Mouse (Mus musculus) heart, embryonic 11.5 days (tissue): ENCODE data around the gene Clip2. TPM values are rescaled to one million over a fixed set of nuclear protein-coding genes. Genes with fewer than 3 reads are reported as not detected.

Experiments used
- ATAC-seq: fragments of 200-750 bp; cut with Nextera tagmentation; replicated peaks from 2 replicates; pipeline ENCODE4 v1.8.0; 2017; ENCODE audit warnings: moderate library complexity; ENCODE audit not compliant: insufficient number of reproducible peaks, low FRiP score, low TSS enrichment
- H3K27ac ChIP-seq: fragments of 300-500 bp; sonication (generic); 2 replicates; pipeline ENCODE4 v1.5.1; 2014; ENCODE audit warnings: mild to moderate bottlenecking, low read depth, low read length
- H3K27me3 ChIP-seq: fragments of 300-500 bp; sonication (generic); 2 replicates; pipeline ENCODE4 v1.6.1; 2014; ENCODE audit warnings: mild to moderate bottlenecking, low read length, mixed read lengths; ENCODE audit not compliant: control insufficient read depth, insufficient read depth
- H3K36me3 ChIP-seq: fragments of 300-500 bp; sonication (generic); 2 replicates; pipeline ENCODE4 v1.6.1; 2014; ENCODE audit warnings: mild to moderate bottlenecking, low read length, moderate library complexity, mixed read lengths; ENCODE audit not compliant: control insufficient read depth, insufficient read depth
- H3K4me1 ChIP-seq: fragments of 300-500 bp; sonication (generic); 2 replicates; pipeline ENCODE4 v1.6.1; 2014; ENCODE audit warnings: low read length; ENCODE audit not compliant: control insufficient read depth, insufficient read depth
- H3K4me2 ChIP-seq: fragments of 300-500 bp; sonication (generic); 2 replicates; pipeline ENCODE4 v1.6.1; 2014; ENCODE audit warnings: mild to moderate bottlenecking, moderate library complexity
- H3K4me3 ChIP-seq: fragments of 300-500 bp; sonication (generic); 2 replicates; pipeline ENCODE4 v1.5.1; 2014; ENCODE audit warnings: low read depth, low read length
- H3K9ac ChIP-seq: fragments of 300-500 bp; sonication (generic); 2 replicates; pipeline ENCODE4 v1.6.1; 2014; ENCODE audit warnings: mild to moderate bottlenecking, low read depth, low read length, moderate library complexity
- H3K9me3 ChIP-seq: fragments of 300-500 bp; sonication (generic); replicated peaks from 2 replicates; pipeline ENCODE4 v1.6.1; 2016; ENCODE audit warnings: low read length; ENCODE audit not compliant: control insufficient read depth
- WGBS: fragments of 180-500 bp; shearing (Covaris S2); extraction: QIAGEN DNeasy Blood & Tissue Kit; methylation state at CpG from one replicate; pipeline ENCODE4 v1.1.7; 2014; ENCODE audit not compliant: insufficient replicate concordance; 5-methylcytosine and 5-hydroxymethylcytosine counted together
- polyA plus RNA-seq: library from polyadenylated mRNA; unstranded; fragments of >200 nt; fragmentation: Nextera tagmentation; extraction: Ambion mirVana; gene quantifications from 2 replicates; pipeline ENCODE4 v1.2.1, GENCODE M21; 2014

Gene Clip2
- polyA plus RNA-seq, 1 experiment from 2014 or later, result 1.7 TPM

DNA sequence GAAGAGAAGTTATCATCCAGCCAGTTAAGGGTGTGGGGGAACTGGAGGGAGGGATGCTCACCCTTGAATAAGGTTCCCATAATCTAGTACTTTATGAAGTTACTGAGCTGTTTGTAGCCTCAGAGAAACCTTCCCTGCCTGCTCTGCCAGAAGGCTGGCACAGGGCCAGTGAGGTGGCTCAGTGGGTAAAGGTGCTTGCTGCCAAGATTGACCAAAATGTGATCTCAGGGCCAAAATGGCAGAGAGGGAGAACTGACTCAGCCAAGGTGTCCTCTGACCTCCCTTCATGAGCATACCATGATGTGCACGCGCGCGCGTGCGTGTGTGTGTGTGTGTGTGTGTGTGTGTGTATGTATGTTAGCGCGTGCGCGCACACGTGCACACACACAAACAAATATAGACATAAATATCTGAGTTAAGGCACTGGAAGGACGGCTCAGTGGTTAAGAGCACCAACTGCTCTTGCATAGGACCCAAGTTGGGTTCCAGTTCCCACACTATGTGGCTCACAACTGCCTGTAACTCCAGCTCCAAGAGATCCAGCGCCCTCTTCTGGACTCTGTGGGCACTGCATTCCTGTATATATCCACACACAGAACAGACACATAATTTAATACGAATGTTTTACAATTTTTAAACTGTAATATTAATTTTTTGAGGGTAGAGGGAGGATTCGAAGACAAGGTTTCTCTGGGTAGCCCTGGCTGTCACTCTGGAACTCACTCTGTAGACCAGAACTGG lies 26.1 kb downstream of the Clip2 start:
- Histone ChIP-seq H3K36me3 (peaks cover 6% of the 10 kb centered on the region; the same call in 1 of the 2 replicates), H3K27ac (no peak overlapping the region), H3K4me1 (no peaks in the 10 kb centered on the region), H3K27me3 (no peaks in the 10 kb centered on the region), H3K4me3 (no peak overlapping the region), H3K9ac (no peak overlapping the region), H3K4me2 (no peak overlapping the region), H3K9me3 (no peaks in the 10 kb centered on the region)
- WGBS, result 89% methylated on average over 15 of the region's 15 CpGs
- no peak for ATAC-seq

DNA sequence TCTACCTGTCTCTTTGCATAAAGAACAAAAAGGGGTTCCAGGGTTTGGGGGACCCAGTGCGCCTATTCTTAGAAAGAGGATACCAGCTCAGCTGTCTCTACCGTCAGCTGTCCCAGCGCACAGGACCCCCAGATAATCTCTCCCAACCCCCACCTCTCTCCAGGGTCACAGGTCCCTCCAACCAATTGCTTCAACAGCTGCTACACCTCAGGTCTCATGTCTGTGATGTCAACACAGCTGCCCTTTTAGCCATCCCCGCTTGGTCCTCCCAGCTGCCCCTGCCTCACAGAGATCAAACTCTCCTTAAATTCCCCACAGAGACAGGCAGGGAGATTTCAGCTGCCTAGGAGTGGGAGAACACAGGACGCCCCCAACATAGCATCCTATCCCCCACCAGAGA lies 28.5 kb downstream of the Clip2 start:
- 53% methylated on average over 5 of the region's 5 CpGs for WGBS
- H3K36me3 ChIP-seq, result peaks cover 10% of the 10 kb centered on the region; the same call in 1 of the 2 replicates

DNA sequence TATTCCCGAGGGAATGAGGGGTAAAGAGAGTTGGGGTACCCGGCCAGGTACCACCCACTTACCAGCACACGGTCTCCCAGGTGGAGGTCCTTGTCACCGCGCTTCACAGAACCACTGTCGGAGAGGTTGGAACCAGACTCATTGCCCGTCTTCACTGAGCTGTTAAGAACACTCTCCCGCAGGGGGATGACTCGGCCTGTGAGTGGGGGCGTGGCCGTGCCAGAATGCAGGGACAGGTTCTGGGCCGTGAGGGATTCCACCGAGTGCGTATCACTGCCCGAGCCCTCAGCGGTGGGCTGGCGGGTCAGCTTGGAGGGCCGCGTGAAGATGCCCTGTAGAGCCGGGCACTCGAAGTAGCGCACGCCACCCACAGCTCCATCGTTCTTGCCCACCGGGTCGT lies 29.7 kb downstream of the Clip2 start:
- Histone ChIP-seq H3K9ac (no peak overlapping the region), H3K9me3 (no peaks in the 10 kb centered on the region), H3K4me3 (no peak overlapping the region), H3K4me2 (no peak overlapping the region), H3K27me3 (no peaks in the 10 kb centered on the region), H3K4me1 (no peaks in the 10 kb centered on the region), H3K27ac (no peak overlapping the region), H3K36me3 (peaks cover 11% of the 10 kb centered on the region; the same call in 1 of the 2 replicates)
- no peak for ATAC-seq
- 88% methylated on average over 26 of the region's 26 CpGs for WGBS

More for the DNA sequence above, 28.5 kb downstream of the Clip2 start:
- Histone ChIP-seq H3K9ac (no peak overlapping the region), H3K9me3 (no peaks in the 10 kb centered on the region), H3K27ac (no peak overlapping the region), H3K27me3 (no peaks in the 10 kb centered on the region), H3K4me3 (no peak overlapping the region), H3K4me1 (no peaks in the 10 kb centered on the region), H3K4me2 (no peak overlapping the region)
- no peak for ATAC-seq

DNA sequence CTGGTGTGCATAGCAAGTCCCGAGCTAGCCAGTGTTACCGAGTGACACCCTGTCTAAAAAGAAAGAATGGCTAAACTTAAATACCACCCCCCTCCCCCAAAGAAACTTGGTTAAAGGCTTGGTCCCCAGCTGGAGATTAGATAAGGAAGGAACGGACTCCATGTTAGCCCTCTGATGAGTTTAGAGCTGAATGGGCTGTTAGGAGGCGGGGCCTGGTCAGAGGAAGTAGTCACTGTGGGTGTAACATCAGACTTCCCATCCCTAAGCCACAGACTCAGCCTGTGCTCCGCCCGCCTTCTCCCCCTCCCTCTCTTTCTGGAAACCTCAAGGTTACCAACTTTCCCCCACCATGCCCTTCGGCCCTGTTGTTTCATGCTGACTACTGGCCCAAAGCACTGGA lies 30.4 kb downstream of the Clip2 start:
- H3K9ac ChIP-seq, result no peak overlapping the region
- no peaks in the 10 kb centered on the region for H3K27me3 ChIP-seq
- H3K36me3 ChIP-seq, result peaks cover 18% of the 10 kb centered on the region; the same call in 1 of the 2 replicates
- H3K9me3 ChIP-seq, result no peaks in the 10 kb centered on the region
- no peak overlapping the region for H3K4me2 ChIP-seq
- H3K4me3 ChIP-seq, result no peak overlapping the region
- H3K4me1 ChIP-seq, result no peaks in the 10 kb centered on the region
- no peak for ATAC-seq
- 56% methylated on average over 7 of the region's 7 CpGs for WGBS
- no peak overlapping the region for H3K27ac ChIP-seq

DNA sequence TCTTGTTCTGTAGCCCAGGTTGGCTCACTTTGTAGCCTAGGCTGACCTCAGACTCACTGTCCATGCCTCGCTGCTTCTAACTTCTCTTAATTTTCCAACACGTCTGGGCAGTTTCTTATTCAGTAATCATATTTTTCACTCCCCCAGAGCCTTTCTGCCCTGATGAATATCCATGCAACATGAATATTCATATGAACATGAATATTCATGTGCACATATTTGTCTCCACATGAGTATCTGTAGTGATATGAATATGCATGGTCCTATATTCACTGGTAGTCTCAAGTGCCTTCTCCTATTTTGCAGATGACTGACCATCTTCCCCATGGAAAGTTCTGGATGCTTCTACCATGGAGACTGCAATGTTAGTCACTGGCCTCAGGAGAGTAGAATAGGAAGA lies 31.1 kb downstream of the Clip2 start:
- Histone ChIP-seq H3K27ac (no peak overlapping the region), H3K27me3 (no peaks in the 10 kb centered on the region)
- ATAC-seq, result no peak

DNA sequence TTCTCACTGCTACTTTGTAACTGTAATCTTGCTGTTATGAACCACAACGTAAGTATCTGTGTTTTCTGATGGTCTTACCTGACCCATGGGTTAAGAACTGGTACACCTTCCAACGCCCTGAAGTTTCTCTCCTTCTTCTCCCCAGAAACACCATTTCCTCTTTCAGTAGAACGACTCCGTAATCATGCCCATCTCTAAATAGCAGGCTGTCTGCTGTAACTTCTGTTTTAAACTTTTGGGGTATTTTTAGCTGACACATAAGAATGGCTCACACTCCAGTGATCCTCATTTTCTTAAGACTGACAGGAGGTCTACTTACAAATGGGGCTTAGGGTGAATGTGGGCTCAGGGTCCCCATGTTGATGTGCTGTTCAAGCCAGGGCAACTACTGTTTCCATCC lies 32.1 kb downstream of the Clip2 start:
- H3K36me3 ChIP-seq, result peaks cover 31% of the 10 kb centered on the region
- no peak overlapping the region for H3K27ac ChIP-seq
- no peak overlapping the region for H3K4me2 ChIP-seq
- no peak overlapping the region for H3K9ac ChIP-seq
- no peaks in the 10 kb centered on the region for H3K4me1 ChIP-seq
- WGBS, result 86% methylated on average over 4 of the region's 4 CpGs
- H3K9me3 ChIP-seq, result peaks cover 4% of the 10 kb centered on the region; the same call in 1 of the 2 replicates
- no peak for ATAC-seq
- H3K4me3 ChIP-seq, result no peak overlapping the region
- no peaks in the 10 kb centered on the region for H3K27me3 ChIP-seq

More for the DNA sequence above, 31.1 kb downstream of the Clip2 start:
- peaks cover 4% of the 10 kb centered on the region; the same call in 1 of the 2 replicates for H3K9me3 ChIP-seq
- no peak overlapping the region for H3K4me2 ChIP-seq
- H3K9ac ChIP-seq, result no peak overlapping the region
- H3K4me3 ChIP-seq, result no peak overlapping the region
- no peaks in the 10 kb centered on the region for H3K4me1 ChIP-seq
- WGBS, result 79% methylated on average over 2 of the region's 2 CpGs
- peaks cover 25% of the 10 kb centered on the region for H3K36me3 ChIP-seq

DNA sequence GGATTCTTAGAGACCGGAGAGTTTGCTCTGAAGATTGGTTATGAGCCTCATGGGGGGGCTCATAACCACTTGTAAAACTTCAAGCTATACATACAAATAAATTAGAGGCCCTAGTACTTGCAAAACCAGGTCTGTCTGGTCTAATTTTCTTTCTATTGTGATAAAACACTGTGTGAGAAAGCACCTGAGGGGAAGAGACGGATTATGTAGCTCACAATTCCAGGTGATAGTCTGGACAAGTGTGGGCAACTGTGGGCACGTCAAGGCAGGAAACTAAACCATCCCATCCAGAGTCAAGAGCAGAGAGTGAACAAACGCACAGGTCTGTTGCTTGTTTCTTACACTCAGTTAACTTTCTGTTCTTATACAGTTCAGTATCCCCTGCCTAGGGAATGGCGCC lies 32.8 kb downstream of the Clip2 start:
- Histone ChIP-seq H3K4me1 (no peaks in the 10 kb centered on the region), H3K9ac (no peak overlapping the region), H3K4me3 (no peak overlapping the region), H3K9me3 (peaks cover 4% of the 10 kb centered on the region; the same call in 1 of the 2 replicates), H3K36me3 (peaks cover 33% of the 10 kb centered on the region), H3K27me3 (no peaks in the 10 kb centered on the region), H3K27ac (no peak overlapping the region), H3K4me2 (no peak overlapping the region)
- WGBS, result 84% methylated on average over 5 of the region's 5 CpGs
- no peak for ATAC-seq

DNA sequence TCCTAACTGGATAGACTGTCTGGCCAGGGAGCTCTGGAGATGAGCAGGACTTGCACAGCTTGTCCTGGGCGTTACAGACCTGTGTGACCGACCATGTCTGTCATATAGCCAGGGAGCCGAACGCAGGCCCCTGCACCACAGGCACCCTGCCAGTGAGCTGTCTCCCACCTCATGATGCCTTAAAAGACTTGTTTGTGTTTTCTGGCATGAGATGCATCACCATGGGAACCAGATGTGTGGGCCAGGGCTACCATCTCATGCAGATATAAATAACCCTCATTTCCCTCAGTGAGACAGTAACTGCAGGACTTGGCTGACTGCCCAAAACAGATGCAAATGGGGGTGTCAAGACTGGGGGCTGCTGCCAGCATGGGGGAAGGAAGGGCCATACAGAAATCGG lies 40.1 kb downstream of the Clip2 start:
- Histone ChIP-seq H3K4me2 (no peak overlapping the region), H3K27ac (no peak overlapping the region), H3K4me1 (no peaks in the 10 kb centered on the region), H3K9ac (no peak overlapping the region), H3K27me3 (no peaks in the 10 kb centered on the region), H3K4me3 (no peak overlapping the region), H3K36me3 (peaks cover 28% of the 10 kb centered on the region), H3K9me3 (peaks cover 4% of the 10 kb centered on the region; the same call in 1 of the 2 replicates)
- ATAC-seq, result no peak
- 74% methylated on average over 5 of the region's 5 CpGs for WGBS

DNA sequence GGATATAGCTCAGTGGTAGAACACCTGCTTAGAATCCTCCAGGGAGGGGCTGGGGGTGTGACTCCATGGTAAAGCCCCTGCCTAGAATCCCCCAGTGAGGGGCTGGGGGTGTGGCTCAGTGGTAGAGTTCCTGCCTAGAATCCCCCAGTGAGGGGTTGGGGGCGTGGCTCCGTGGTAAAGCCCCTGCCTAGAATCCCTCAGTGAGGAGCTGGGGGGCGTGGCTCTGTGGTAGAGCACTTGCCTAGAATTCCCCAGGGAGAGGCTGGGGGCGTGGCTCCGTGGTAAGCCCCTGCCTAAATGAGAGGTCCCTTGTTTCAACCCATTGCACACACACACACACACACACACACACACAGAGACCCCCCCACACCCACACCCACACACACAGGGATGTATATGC lies 42.0 kb downstream of the Clip2 start:
- 77% methylated on average over 5 of the region's 5 CpGs for WGBS
- H3K9me3 ChIP-seq, result no peaks in the 10 kb centered on the region
- H3K4me1 ChIP-seq, result no peaks in the 10 kb centered on the region
- H3K4me3 ChIP-seq, result no peak overlapping the region
- no peaks in the 10 kb centered on the region for H3K27me3 ChIP-seq
- ATAC-seq, result no peak
- no peak overlapping the region for H3K27ac ChIP-seq
- peaks cover 13% of the 10 kb centered on the region for H3K36me3 ChIP-seq
- no peak overlapping the region for H3K9ac ChIP-seq
- no peak overlapping the region for H3K4me2 ChIP-seq
